Mouse (Mus musculus): ENCODE measurements around the gene Ugt1a1. TPM values are rescaled to one million over a fixed set of nuclear protein-coding genes. Genes with fewer than 3 reads are reported as not detected.

Ugt1a1 gene
- polyA plus RNA-seq, 1 experiment, result 1.8 TPM

GRCm38 (mm10) chr1:88253540-88253939 lies 41.8 kb downstream of the Ugt1a1 start:
- TF ChIP-seq POLR2A (IDR thresholded peaks at IDR 0.05; ENCODE audit: borderline replicate concordance, control insufficient read depth, low read depth, low read length) (no peak), CTCF (IDR thresholded peaks at IDR 0.05; ENCODE audit: control insufficient read depth, insufficient read depth, low read length) (no peak)
- H3K27ac ChIP-seq (ENCODE audit: control insufficient read depth, insufficient read depth, low read depth, low read length, poor library complexity), result no peak overlapping the region
- H3K4me1 ChIP-seq (ENCODE audit: control insufficient read depth, insufficient read depth, low read length), result peaks cover 1% of the 10 kb centered on the region; the same call in 1 of the 2 replicates
- WGBS, result 63% methylated on average over 6 of the region's 6 CpGs
- no peak overlapping the region for H3K4me3 ChIP-seq (replicated peaks; ENCODE audit: control insufficient read depth, low read depth, low read length)

DNA sequence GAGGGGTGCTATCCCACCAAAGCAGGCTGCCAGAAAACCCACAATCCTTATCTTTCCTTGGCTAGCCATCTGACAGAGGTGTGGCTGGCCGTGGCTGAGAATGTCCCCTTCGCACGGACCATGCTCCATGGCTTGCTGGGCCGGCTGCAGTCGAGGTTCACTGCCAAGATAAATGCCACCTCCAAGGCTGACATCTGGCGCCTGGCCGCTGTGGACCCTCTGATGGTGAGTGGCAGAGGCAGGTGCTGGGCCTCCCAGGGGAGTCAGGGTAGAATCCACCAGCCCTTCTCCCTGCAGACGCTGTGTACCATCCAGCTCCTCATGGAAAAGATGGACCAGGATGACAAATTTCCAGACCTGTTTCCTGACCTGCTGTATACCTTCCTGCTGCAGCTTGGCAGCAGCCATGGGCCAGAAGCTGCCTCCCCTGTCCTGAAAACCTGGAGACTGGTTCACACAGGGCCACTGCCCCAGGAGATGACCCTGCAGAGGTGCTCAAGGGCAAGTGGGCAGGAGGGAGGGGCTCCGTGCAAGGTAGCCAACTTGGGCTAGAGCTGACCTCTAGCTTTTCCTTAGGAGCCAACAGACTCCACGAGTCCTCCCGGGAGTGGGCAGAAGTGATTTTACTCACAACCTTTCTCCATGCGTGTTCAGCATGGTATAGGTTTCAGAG lies 43.2 kb downstream of the Ugt1a1 start:
- H3K4me1 ChIP-seq (ENCODE audit: control insufficient read depth, insufficient read depth, low read length), result peaks cover 9% of the 10 kb centered on the region
- WGBS, result 77% methylated on average over 12 of the region's 12 CpGs
- TF ChIP-seq POLR2A (IDR thresholded peaks at IDR 0.05; ENCODE audit: borderline replicate concordance, control insufficient read depth, low read depth, low read length), result no peak
- TF ChIP-seq CTCF (IDR thresholded peaks at IDR 0.05; ENCODE audit: control insufficient read depth, insufficient read depth, low read length), result no peak
- H3K27ac ChIP-seq (ENCODE audit: control insufficient read depth, insufficient read depth, low read depth, low read length, poor library complexity), result no peak overlapping the region
- H3K4me3 ChIP-seq (replicated peaks; ENCODE audit: control insufficient read depth, low read depth, low read length), result no peak overlapping the region

DNA sequence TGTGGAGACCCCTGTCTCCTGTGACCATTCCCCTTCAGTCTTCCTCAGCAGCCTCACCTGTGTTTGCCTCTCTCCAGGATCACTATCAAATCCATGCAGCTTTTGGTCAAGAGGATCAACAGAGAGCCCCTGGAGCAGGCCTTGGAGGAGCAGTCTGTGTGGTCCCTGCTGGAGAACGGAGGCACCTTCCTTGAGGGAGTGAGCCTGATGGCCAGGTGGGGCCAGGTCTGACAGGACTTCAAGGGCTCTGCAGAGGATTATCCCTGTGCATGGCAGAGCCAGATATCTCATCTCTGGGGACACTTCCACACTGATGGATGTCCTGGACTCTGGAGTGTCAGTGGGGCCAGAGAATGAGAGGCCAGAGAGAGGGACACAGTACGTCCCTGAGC lies 43.7 kb downstream of the Ugt1a1 start:
- WGBS, result 55% methylated on average over 2 of the region's 2 CpGs
- H3K27ac ChIP-seq (ENCODE audit: control insufficient read depth, insufficient read depth, low read depth, low read length, poor library complexity), result no peak overlapping the region
- H3K4me3 ChIP-seq (replicated peaks; ENCODE audit: control insufficient read depth, low read depth, low read length), result no peak overlapping the region
- TF ChIP-seq POLR2A (IDR thresholded peaks at IDR 0.05; ENCODE audit: borderline replicate concordance, control insufficient read depth, low read depth, low read length), result no peak
- TF ChIP-seq CTCF (IDR thresholded peaks at IDR 0.05; ENCODE audit: control insufficient read depth, insufficient read depth, low read length), result no peak
- H3K4me1 ChIP-seq (ENCODE audit: control insufficient read depth, insufficient read depth, low read length), result peaks cover 12% of the 10 kb centered on the region

DNA sequence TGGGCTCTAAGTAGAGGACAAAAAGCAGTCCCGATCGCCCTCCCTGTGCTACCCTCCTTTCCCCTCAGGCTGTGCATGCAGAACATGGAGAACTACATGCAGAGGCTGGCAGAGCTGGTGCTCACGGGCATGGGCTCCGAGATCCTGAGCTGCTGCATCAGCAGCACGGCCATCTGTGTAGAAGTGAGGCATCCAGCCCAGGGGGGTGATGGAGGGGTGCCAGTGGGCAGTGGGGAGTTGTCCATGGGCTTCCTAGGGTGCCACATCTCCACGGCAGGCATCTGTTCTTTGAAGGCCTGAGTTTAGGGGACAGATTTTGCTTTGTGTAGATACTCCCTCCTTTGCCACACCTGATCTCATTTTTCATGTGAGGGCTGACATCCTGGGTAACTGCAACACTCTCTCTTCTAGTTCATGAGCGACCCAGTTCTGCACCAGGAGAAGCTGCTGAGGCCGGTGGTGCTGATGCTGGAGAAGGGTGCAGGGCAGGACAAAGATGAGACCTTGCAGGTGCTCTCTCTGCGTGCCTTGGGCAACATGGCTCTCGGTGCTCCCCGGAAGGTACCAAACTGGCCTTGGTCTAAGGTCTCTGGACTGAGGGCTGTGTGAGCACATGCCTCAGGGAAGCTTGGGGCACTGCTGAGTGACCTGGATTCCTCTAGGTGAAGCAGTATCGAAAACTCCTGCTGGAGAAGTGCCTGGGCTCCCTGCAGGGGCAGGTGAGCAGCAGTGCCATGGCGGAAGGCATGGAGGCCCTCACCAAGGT lies 44.4 kb downstream of the Ugt1a1 start:
- Histone ChIP-seq H3K27ac (ENCODE audit: control insufficient read depth, insufficient read depth, low read depth, low read length, poor library complexity) (no peak overlapping the region), H3K4me1 (ENCODE audit: control insufficient read depth, insufficient read depth, low read length) (peaks cover 16% of the 10 kb centered on the region), H3K4me3 (replicated peaks; ENCODE audit: control insufficient read depth, low read depth, low read length) (no peak overlapping the region)
- 76% methylated on average over 13 of the region's 13 CpGs for WGBS
- TF ChIP-seq CTCF (IDR thresholded peaks at IDR 0.05; ENCODE audit: control insufficient read depth, insufficient read depth, low read length) (no peak), POLR2A (IDR thresholded peaks at IDR 0.05; ENCODE audit: borderline replicate concordance, control insufficient read depth, low read depth, low read length) (no peak)

- Histone ChIP-seq H3K4me1 (ENCODE audit: control insufficient read depth, insufficient read depth, low read length) (peaks cover 19% of the 10 kb centered on the region), H3K27ac (ENCODE audit: control insufficient read depth, insufficient read depth, low read depth, low read length, poor library complexity) (no peak overlapping the region), H3K4me3 (replicated peaks; ENCODE audit: control insufficient read depth, low read depth, low read length) (no peak overlapping the region)
- 71% methylated on average over 10 of the region's 10 CpGs for WGBS
- TF ChIP-seq POLR2A (IDR thresholded peaks at IDR 0.05; ENCODE audit: borderline replicate concordance, control insufficient read depth, low read depth, low read length), result no peak
- TF ChIP-seq CTCF (IDR thresholded peaks at IDR 0.05; ENCODE audit: control insufficient read depth, insufficient read depth, low read length), result no peak
Measured at GRCm38 (mm10) chr1:88256886-88257663, 45.3 kb downstream of the Ugt1a1 start.

DNA sequence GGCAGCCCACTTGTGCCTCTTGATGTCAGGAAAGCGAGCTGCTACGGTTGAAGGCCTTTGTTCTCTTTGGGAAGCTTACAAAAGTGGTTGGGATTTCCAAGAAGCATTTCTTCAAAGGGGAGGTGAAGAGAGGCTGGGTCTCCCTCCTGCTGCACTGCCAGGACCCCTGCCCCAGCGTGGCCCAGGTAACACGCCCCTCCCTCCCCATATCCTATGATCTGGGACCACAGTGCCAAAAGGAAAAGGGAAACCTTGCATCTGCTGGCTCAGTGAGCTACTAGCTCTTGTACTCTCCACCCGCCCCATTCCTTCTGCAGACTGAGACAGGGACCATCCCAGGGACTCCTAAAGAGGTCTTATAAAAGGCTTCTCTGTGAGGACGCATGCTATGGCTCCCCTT lies 45.9 kb downstream of the Ugt1a1 start:
- H3K4me3 ChIP-seq (replicated peaks; ENCODE audit: control insufficient read depth, low read depth, low read length), result no peak overlapping the region
- 74% methylated on average over 6 of the region's 6 CpGs for WGBS

DNA sequence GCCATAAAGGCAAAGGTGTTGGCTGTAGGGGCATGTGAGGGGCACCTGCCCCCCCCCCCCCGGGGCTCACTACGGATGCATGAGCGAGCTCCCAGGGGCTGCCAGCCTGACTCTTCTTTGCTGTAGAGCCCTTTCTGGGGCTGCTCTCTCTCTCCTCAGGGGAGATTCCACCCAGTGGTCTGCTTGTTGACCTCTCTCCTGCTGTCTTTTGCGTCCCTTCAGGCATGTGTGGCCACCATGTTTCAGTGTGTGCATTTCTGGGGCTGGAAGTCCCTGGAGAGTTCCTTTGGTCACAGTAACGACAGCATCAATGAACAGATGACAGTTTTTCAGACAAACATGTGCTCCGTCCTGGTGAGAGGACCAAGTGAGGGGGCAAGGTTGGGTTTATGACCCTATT lies 46.6 kb downstream of the Ugt1a1 start:
- peaks cover 19% of the 10 kb centered on the region for H3K4me1 ChIP-seq (ENCODE audit: control insufficient read depth, insufficient read depth, low read length)
- WGBS, result 63% methylated on average over 6 of the region's 6 CpGs

More for the DNA sequence above, 45.9 kb downstream of the Ugt1a1 start:
- peaks cover 19% of the 10 kb centered on the region for H3K4me1 ChIP-seq (ENCODE audit: control insufficient read depth, insufficient read depth, low read length)
- TF ChIP-seq CTCF (IDR thresholded peaks at IDR 0.05; ENCODE audit: control insufficient read depth, insufficient read depth, low read length) (no peak), POLR2A (IDR thresholded peaks at IDR 0.05; ENCODE audit: borderline replicate concordance, control insufficient read depth, low read depth, low read length) (no peak)
- H3K27ac ChIP-seq (ENCODE audit: control insufficient read depth, insufficient read depth, low read depth, low read length, poor library complexity), result no peak overlapping the region

More for the DNA sequence above, 46.6 kb downstream of the Ugt1a1 start:
- TF ChIP-seq POLR2A (IDR thresholded peaks at IDR 0.05; ENCODE audit: borderline replicate concordance, control insufficient read depth, low read depth, low read length), result no peak
- TF ChIP-seq CTCF (IDR thresholded peaks at IDR 0.05; ENCODE audit: control insufficient read depth, insufficient read depth, low read length), result no peak
- Histone ChIP-seq H3K27ac (ENCODE audit: control insufficient read depth, insufficient read depth, low read depth, low read length, poor library complexity) (no peak overlapping the region), H3K4me3 (replicated peaks; ENCODE audit: control insufficient read depth, low read depth, low read length) (no peak overlapping the region)
